Mouse (Mus musculus) embryo, embryonic 11 days (tissue): Measurements from ENCODE around the gene 0610012G03Rik.
A peak's percentile ranks its signal among the peaks of the same experiment; 100 is the strongest.
"Not testable (repeated sequence)": the region's sequence is repeated elsewhere in the genome, so short reads cannot be mapped to it uniquely, and the experiment has no call there.

Experiments
- DNase-seq: peaks from one replicate; pipeline ENCODE4 v3.0.0-alpha.2; 2015

The 0610012G03Rik gene

GRCm38 (mm10) chr16:31948345-31948774 is at the start of gene 0610012G03Rik, which contains the start of gene Ncbp2:
Gene 0610012G03Rik, minus strand, starts transcription at chr16:31948494.
Gene Ncbp2, plus strand, starts transcription at chr16:31948513.
- DNase-seq, result peak; percentile 97

- DNase-seq, result no peak
Measured at GRCm38 (mm10) chr16:31996371-31996770, 48.1 kb upstream of the 0610012G03Rik start.

DNA sequence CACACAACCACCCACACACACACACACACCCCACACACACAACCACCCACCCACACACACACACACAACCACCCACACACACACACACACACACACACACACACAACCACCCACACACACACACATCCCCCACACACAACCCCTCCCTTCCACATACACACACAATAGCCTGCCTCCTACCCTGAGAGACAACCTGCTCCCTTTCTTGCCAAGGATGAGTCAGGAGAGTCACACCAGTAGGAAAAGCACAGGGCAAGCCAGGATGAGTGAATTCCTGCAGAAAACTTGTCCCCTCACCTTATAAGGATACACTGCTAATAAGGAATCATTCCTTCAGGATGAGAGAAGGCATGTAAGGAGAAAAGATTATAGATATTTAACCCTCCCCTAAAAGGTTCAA is 45.7 kb upstream of the 0610012G03Rik start:
- DNase-seq, result no peak

- DNase-seq, result no peak
Measured at GRCm38 (mm10) chr16:31993195-31993594, 44.9 kb upstream of the 0610012G03Rik start.

GRCm38 (mm10) chr16:31992039-31992438 is 43.7 kb upstream of the 0610012G03Rik start:
- DNase-seq, result no peak

DNA sequence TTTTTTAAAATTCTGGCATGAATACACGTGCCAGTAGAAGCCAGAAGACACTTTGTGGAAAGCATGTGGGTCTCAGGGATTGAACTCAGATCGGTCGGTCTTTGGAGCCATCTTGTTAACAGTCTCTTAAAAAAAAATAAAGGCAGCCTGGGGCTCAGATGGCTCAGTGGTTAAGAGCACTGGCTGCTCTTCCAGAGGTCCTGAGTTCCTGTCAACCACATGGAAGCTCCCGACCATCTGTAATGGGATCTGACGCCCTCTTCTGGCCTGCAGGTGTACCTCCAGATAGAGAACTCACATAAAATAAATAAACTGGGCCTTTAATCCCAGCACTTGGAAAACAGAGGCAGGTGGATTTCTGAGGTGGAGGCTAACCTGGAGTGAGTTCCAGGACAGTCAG is 32.7 kb upstream of the 0610012G03Rik start:
- DNase-seq, result no peak

DNA sequence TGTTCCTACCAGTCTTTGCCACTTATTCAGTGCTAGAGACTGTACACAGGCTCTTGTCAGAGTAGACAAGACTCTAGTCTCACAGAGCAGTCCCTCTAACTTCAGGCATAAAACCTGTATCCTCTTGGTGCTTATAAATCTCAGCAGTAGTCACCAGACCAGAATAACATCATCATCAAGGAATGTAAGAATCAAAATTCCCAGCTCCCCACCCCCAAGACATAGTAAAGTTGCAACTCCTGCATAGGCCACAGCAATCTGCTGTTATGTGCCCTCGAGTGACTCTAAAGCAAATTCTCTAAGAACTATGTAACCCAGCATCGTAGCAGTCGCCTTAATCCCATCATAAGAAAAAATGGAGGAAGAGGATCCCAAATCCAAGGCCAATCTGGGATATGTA is 31.2 kb upstream of the 0610012G03Rik start:
- DNase-seq, result no peak

DNA sequence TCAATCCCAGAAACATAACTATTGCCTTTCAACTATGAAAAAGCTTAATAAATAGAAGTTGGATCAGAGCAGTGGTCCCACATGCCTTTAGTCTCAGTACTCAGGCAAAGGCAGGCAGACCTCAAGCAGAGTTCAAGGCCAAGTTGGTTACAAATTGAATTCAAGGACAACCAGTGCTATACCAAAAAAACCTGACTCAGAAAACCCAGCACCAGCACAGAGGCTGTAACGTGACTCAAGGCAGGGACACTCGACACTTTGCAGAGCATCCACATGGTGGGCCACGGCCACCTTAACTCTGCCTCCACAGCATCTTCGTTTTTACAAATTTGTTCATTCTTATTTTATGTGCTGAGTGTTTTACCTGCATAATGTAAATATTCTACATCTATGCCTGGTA is 27.0 kb upstream of the 0610012G03Rik start:
- DNase-seq, result no peak

DNA sequence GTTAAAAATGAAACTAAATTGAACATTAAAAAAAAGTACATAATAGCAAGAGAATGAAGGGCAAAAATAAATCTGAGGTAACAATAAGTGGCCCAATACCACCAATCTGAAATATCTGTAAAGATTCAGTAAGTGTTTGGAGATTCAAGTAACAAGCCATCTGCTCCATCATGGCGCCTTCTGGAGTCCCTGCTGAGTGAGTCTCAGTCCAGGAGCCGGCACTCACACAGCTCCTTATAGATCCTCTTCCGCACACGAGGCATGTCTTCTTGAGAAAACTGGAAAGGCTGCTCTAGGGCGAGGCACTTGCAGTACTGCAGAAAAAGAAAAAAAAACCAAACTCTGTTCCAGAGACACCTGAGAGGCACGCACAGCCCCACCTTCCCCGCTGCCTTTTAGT is 14.9 kb upstream of the 0610012G03Rik start:
- no peak for DNase-seq

- no peak for DNase-seq
Measured at GRCm38 (mm10) chr16:31947901-31948316, 385 bp downstream of the 0610012G03Rik start.

DNA sequence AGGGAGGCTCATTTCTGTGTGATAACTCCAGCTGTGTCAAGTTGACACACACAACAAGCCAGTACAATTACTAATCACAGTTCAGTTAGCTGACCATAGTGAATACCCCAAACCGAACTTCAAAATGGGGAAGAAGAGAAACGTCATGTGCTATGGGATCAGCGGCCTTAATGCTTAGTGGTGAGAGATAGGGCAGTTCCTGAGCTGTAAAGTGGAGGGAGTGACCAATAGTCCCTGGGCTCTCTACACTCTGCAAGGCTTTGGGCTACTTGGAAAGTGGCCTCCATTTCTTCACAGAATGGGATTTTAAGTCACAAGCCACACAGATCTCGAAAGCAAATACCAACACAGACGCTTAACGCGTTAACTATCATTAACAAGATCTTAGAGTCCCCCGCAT is 961 bp downstream of the 0610012G03Rik start:
- DNase-seq, result no peak

DNA sequence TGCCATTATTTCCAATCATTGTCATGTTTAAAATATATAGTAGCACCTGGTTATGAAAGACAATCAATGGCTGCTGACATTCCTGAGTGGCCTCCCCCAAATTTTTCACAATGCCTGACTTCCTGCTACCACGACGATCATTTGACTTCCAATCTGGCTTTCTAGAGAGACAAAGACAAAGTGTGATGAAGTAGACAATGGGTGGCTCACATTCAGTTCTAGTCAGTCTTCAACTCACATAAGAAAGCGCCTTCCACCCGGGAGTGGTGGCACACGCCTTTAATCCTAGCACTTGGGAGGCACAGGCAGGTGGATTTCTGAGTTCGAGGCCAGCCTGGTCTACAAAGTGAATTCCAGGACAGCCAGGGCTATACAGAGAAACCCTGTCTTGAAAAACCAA is 2.3 kb downstream of the 0610012G03Rik start:
- DNase-seq, result not testable (repeated sequence)

- DNase-seq, result no peak
Measured at GRCm38 (mm10) chr16:31945372-31945771, 2.9 kb downstream of the 0610012G03Rik start.

GRCm38 (mm10) chr16:31944698-31945255 is 3.5 kb downstream of the 0610012G03Rik start:
- DNase-seq, result no peak

DNA sequence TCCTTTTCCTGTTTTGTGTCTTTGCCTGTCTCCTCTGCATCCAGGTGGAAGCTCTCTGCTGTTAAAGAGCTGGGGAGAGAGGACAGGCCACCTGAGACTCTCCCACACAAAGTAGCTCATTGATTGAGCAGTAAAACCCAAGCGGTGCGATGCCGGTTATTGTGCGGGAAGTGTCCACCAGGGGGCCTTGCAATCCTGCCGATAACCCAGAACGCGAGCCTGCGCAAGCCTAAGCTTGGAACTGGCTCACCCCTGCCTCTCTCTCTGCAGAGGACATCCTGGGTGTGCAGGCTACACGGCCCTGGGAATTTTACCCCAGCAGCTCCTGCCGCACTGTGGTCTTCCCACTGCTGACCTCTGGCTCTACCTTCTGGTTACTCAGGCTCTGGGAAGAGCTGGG is 4.3 kb downstream of the 0610012G03Rik start:
- DNase-seq, result peak; percentile 89

DNA sequence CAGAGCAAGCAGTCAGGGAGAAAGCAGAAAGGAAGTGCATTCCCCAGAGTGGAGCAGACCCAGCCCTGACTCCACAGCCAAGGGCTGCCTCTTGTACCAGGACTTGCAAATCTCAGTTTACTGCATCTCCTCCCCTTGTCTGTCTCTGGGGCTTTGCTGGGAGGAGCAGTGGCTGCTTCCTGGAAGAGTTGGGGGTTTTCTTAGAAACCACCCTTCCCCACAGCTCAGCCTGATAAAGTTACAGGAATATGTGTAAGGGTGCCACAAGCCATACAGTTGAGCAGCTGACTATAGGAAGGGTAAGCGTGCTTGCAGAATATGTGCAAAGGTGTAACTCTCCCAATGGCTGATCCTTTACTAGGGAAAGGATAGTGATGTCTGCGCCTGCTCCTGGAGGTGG is 7.7 kb downstream of the 0610012G03Rik start:
- no peak for DNase-seq

DNA sequence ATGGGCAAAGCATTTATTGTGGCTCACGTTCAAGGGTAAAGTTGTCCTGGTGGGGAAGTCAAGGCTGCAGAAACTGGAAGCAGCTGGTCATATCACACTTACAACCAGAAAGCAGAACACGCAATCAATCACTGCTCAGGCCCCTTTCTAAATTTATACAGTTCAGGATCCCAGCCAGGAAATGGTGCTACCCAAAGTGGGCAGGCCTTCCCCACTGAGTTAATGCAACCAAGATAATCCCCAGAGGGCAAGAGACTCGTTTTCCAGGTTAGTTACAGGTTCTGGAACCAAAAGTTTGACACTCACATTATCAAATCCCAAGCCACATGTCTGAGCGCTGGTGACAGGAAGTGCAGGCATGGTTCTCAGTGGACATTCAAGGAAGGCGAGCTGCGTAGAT is 9.4 kb downstream of the 0610012G03Rik start:
- no peak for DNase-seq

GRCm38 (mm10) chr16:31936568-31936967 is 11.7 kb downstream of the 0610012G03Rik start:
- DNase-seq, result no peak

DNA sequence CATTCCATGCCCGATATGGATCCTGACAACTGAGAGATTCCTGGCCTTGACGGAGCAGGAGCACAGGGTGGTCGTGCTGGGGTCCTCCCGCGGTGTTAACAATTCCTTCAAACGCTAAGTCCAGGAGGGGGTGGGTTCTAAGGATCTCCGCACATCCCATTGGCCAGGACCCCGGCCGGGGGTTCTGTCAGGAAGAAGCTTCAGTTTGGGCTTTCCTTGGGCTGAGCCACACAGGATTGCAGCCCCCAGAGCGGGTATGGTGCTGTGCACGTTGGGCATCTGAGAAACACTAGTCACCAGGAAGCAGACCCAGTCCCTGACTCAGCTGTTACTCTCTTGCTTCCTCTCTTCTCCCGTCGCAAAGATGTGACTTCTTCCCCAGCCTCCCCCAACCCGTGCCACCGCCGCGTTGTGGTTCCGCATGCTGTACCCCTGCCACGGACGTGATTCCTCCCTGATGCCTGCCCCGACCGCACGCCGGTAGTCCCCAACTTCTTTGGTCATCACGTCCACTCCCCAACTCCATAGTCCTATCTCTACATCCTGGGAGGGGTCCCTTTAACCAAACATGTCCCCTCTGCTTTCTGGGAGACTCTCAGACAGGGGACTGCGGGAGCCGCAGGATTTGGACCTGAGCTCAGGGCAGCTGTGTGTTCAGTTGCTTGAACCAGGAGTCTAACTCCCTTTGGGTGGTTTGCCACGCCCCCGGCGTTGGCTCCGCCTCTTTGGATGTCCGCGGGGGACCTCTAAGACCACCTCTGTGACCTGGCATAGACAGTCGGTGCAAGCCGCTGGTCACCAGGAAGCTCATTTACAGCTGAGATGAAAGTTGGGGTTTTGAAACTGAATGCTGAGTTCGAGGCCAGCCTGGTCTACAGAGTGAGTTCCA is 13.0 kb downstream of the 0610012G03Rik start:
- DNase-seq, result peak; percentile 49

DNA sequence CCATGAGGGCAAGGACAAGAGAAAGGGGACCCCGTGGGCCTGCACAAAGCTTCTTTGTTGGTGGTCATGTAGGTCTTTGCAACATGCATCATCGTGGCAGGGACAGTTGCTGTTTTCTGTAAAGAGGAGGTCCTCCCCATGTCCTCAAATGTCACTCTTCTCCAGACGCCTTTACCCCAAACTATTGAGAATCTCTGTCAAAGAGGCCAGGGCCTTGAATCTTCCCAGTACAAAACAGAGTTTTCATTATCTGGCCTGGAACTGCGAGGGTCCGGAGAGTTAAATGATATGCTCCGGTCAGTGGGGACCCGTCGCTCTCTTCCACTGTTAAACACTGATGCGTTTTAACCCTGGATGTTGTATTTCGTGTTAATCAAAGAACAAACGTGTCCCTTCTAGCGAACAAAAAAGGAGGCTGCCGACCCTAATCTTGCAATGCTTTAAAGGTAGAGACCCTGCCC is 13.7 kb downstream of the 0610012G03Rik start:
- DNase-seq, result no peak

- peak; percentile 34 for DNase-seq
Measured at GRCm38 (mm10) chr16:31933751-31934549, 14.3 kb downstream of the 0610012G03Rik start, which contains the start of gene Pigz. Gene Pigz, plus strand, starts transcription at chr16:31933851.

GRCm38 (mm10) chr16:31932840-31933697 is 15.2 kb downstream of the 0610012G03Rik start:
- DNase-seq, result peak; percentile 96
